Mouse (Mus musculus): ENCODE data around the gene Zfand3. TPM values are rescaled to one million over a fixed set of nuclear protein-coding genes. Genes with fewer than 3 reads are reported as not detected.
A peak's percentile ranks its signal among the peaks of the same experiment; 100 is the strongest.

Gene Zfand3
- polyA plus RNA-seq, 1 experiment = 111 TPM

DNA sequence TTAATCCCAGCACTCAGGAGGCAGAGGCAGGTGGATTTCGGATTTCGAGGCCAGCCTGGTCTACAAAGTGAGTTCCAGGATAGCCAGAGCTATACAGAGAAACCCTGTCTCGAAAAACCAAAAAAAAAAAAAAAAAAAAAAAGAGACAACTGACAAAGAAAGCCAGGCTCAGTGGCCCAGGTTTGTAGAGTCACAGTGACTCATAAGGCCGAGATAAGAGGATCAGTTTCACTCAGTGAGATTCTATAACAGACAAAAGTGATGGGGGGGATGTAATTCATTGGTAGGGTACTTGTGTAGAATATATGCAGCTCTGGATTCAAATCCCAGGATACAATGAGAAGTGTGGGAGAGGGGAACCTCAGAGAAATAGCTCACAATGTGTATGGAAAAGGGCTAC, 10.1 kb upstream of the Zfand3 start:
- Histone ChIP-seq H3K27ac (ENCODE audit: insufficient read depth, low read depth, low read length) (no peak overlapping the region), H3K27me3 (replicated peaks; ENCODE audit: control insufficient read depth, insufficient read depth, low read length) (no peaks in the 10 kb centered on the region), H3K4me3 (ENCODE audit: insufficient read depth, low read depth, low read length) (no peak overlapping the region), H3K36me3 (ENCODE audit: control insufficient read depth, insufficient read depth, low read length) (no peaks in the 10 kb centered on the region), H3K4me1 (ENCODE audit: control insufficient read depth, insufficient read depth, low read length) (no peaks in the 10 kb centered on the region; the same call in 1 of the 2 replicates)
- TF ChIP-seq CTCF (conservative IDR thresholded peaks at IDR 0.05; ENCODE audit: insufficient read depth, insufficient read length, low read depth, low read length) (no peak), POLR2A (IDR thresholded peaks at IDR 0.05; ENCODE audit: low read depth, low read length) (no peak)
- WGBS = 95% methylated on average over 4 of the region's 4 CpGs
- no peak for DNase-seq

DNA sequence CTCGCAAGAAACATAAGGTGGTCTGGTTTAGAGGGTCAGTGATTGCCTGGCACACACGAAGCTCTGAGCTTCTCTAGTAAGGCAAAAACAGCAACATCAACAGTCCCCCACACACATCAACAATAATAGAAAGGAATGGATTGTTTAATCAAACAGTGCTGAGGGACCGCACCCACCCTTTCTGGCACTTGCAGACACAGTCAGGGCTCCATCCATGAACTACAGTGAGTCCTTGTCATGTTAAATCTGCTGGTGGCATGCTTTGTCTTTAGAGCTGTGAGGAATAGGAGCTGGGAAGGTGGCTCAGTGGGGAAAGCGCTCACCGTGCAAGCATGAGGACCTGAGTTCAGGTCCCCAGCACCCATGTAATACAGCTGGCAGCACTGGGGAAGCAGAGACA, 8.5 kb upstream of the Zfand3 start:
- Histone ChIP-seq H3K4me1 (ENCODE audit: control insufficient read depth, insufficient read depth, low read length) (no peaks in the 10 kb centered on the region; the same call in 1 of the 2 replicates), H3K4me3 (ENCODE audit: insufficient read depth, low read depth, low read length) (no peak overlapping the region)
- 92% methylated on average over 5 of the region's 5 CpGs for WGBS

DNA sequence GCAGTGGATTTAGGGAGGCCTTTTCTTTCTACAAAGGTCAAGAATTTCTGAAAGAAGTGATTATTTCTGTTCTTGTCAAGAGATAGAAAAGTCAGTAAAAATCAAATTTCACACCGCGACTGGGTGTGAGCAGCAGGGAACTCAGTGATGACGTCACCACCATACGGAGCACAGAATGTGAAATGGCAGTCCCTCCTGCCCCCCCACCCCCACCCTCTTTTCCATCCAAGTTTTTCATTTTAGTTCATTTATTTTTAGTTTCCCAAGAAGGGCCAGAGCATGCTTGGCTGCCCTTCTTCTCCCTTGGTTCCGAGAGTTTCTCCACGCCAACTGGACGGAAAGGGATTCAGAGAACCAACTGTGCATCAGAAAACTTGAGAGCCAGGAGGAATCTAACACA, 6.8 kb upstream of the Zfand3 start:
- Histone ChIP-seq H3K4me1 (ENCODE audit: control insufficient read depth, insufficient read depth, low read length) (no peaks in the 10 kb centered on the region; the same call in 1 of the 2 replicates), H3K27me3 (replicated peaks; ENCODE audit: control insufficient read depth, insufficient read depth, low read length) (no peaks in the 10 kb centered on the region), H3K36me3 (ENCODE audit: control insufficient read depth, insufficient read depth, low read length) (no peaks in the 10 kb centered on the region), H3K27ac (ENCODE audit: insufficient read depth, low read depth, low read length) (no peak overlapping the region), H3K4me3 (ENCODE audit: insufficient read depth, low read depth, low read length) (no peak overlapping the region)
- 87% methylated on average over 7 of the region's 7 CpGs for WGBS
- TF ChIP-seq CTCF (conservative IDR thresholded peaks at IDR 0.05; ENCODE audit: insufficient read depth, insufficient read length, low read depth, low read length) (no peak), POLR2A (IDR thresholded peaks at IDR 0.05; ENCODE audit: low read depth, low read length) (no peak)
- DNase-seq = no peak

More for the DNA sequence above, 8.5 kb upstream of the Zfand3 start:
- TF ChIP-seq CTCF (conservative IDR thresholded peaks at IDR 0.05; ENCODE audit: insufficient read depth, insufficient read length, low read depth, low read length) (no peak), POLR2A (IDR thresholded peaks at IDR 0.05; ENCODE audit: low read depth, low read length) (no peak)
- no peak for DNase-seq
- H3K27me3 ChIP-seq (replicated peaks; ENCODE audit: control insufficient read depth, insufficient read depth, low read length) = no peaks in the 10 kb centered on the region
- no peak overlapping the region for H3K27ac ChIP-seq (ENCODE audit: insufficient read depth, low read depth, low read length)
- H3K36me3 ChIP-seq (ENCODE audit: control insufficient read depth, insufficient read depth, low read length) = no peaks in the 10 kb centered on the region

GRCm38 (mm10) chr17:29998566-29999295, 5.8 kb upstream of the Zfand3 start:
- H3K4me1 ChIP-seq (ENCODE audit: control insufficient read depth, insufficient read depth, low read length) = peaks cover 6% of the 10 kb centered on the region; the same call in 1 of the 2 replicates
- no peak overlapping the region for H3K27ac ChIP-seq (ENCODE audit: insufficient read depth, low read depth, low read length)
- H3K36me3 ChIP-seq (ENCODE audit: control insufficient read depth, insufficient read depth, low read length) = no peaks in the 10 kb centered on the region
- H3K27me3 ChIP-seq (replicated peaks; ENCODE audit: control insufficient read depth, insufficient read depth, low read length) = no peaks in the 10 kb centered on the region
- TF ChIP-seq POLR2A (IDR thresholded peaks at IDR 0.05; ENCODE audit: low read depth, low read length) = no peak
- TF ChIP-seq CTCF (conservative IDR thresholded peaks at IDR 0.05; ENCODE audit: insufficient read depth, insufficient read length, low read depth, low read length) = no peak
- H3K4me3 ChIP-seq (ENCODE audit: insufficient read depth, low read depth, low read length) = no peak overlapping the region
- 88% methylated on average over 24 of the region's 24 CpGs for WGBS
- no peak for DNase-seq

- Histone ChIP-seq H3K36me3 (ENCODE audit: control insufficient read depth, insufficient read depth, low read length) (no peaks in the 10 kb centered on the region), H3K4me3 (ENCODE audit: insufficient read depth, low read depth, low read length) (peak overlapping the region; percentile 53), H3K27ac (ENCODE audit: insufficient read depth, low read depth, low read length) (peak overlapping the region; percentile 66), H3K27me3 (replicated peaks; ENCODE audit: control insufficient read depth, insufficient read depth, low read length) (no peaks in the 10 kb centered on the region), H3K4me1 (ENCODE audit: control insufficient read depth, insufficient read depth, low read length) (peaks cover 27% of the 10 kb centered on the region)
- no peak for DNase-seq
- under 1% methylated on average over 34 of the region's 47 CpGs for WGBS
- TF ChIP-seq CTCF (conservative IDR thresholded peaks at IDR 0.05; ENCODE audit: insufficient read depth, insufficient read length, low read depth, low read length) (no peak), POLR2A (IDR thresholded peaks at IDR 0.05; ENCODE audit: low read depth, low read length) (no peak)
Measured at GRCm38 (mm10) chr17:30005103-30005443, 540 bp downstream of the Zfand3 start.

GRCm38 (mm10) chr17:30005451-30005941, 963 bp downstream of the Zfand3 start:
- H3K27ac ChIP-seq (ENCODE audit: insufficient read depth, low read depth, low read length) = peak overlapping the region; percentile 97
- TF ChIP-seq CTCF (conservative IDR thresholded peaks at IDR 0.05; ENCODE audit: insufficient read depth, insufficient read length, low read depth, low read length) (no peak), POLR2A (IDR thresholded peaks at IDR 0.05; ENCODE audit: low read depth, low read length) (no peak)

DNA sequence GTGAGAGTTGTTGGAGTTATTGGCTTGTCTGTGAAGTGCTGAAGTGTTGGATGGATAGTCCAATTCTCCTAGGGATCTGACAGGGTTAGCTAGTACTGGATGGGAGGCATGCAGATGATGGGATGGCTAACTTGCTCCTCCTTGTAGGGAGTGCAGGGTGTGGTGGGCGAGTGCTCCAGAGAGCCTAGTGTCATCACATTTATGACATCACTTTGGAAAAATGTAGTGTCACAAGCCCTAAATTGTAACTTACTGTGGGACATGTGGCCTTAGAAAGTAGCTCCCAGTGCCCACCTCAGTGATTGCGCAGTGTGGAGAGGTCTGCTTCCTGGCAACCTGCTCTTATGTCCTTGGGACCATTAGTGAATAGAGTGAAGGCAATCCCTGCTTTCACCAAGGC, 2.3 kb downstream of the Zfand3 start:
- H3K27ac ChIP-seq (ENCODE audit: insufficient read depth, low read depth, low read length) = peak overlapping the region; percentile 63

More at GRCm38 (mm10) chr17:30005451-30005941, 963 bp downstream of the Zfand3 start:
- peaks cover 30% of the 10 kb centered on the region for H3K4me1 ChIP-seq (ENCODE audit: control insufficient read depth, insufficient read depth, low read length)
- H3K36me3 ChIP-seq (ENCODE audit: control insufficient read depth, insufficient read depth, low read length) = no peaks in the 10 kb centered on the region
- DNase-seq = peak; percentile 56
- H3K4me3 ChIP-seq (ENCODE audit: insufficient read depth, low read depth, low read length) = peak overlapping the region; percentile 53
- H3K27me3 ChIP-seq (replicated peaks; ENCODE audit: control insufficient read depth, insufficient read depth, low read length) = no peaks in the 10 kb centered on the region
- WGBS = under 1% methylated on average over 19 of the region's 19 CpGs

More for the DNA sequence above, 2.3 kb downstream of the Zfand3 start:
- 68% methylated on average over 2 of the region's 2 CpGs for WGBS
- Histone ChIP-seq H3K27me3 (replicated peaks; ENCODE audit: control insufficient read depth, insufficient read depth, low read length) (no peaks in the 10 kb centered on the region), H3K4me1 (ENCODE audit: control insufficient read depth, insufficient read depth, low read length) (peaks cover 30% of the 10 kb centered on the region), H3K36me3 (ENCODE audit: control insufficient read depth, insufficient read depth, low read length) (no peaks in the 10 kb centered on the region), H3K4me3 (ENCODE audit: insufficient read depth, low read depth, low read length) (peak overlapping the region; percentile 20)
- no peak for DNase-seq
- TF ChIP-seq POLR2A (IDR thresholded peaks at IDR 0.05; ENCODE audit: low read depth, low read length) (no peak), CTCF (conservative IDR thresholded peaks at IDR 0.05; ENCODE audit: insufficient read depth, insufficient read length, low read depth, low read length) (no peak)

All from kidney, adult 2 months (tissue).